Mouse (Mus musculus) yolk sac, embryonic 10.5 days (tissue): ENCODE measurements around the gene Ppat.
"Not testable (repeated sequence)": the region's sequence is repeated elsewhere in the genome, so short reads cannot be mapped to it uniquely, and the experiment has no call there.

Experiments used
- DNase-seq: peaks from one replicate; pipeline ENCODE4 v3.0.0-alpha.2; 2017; ENCODE audit warnings: low spot score

The Ppat gene

DNA sequence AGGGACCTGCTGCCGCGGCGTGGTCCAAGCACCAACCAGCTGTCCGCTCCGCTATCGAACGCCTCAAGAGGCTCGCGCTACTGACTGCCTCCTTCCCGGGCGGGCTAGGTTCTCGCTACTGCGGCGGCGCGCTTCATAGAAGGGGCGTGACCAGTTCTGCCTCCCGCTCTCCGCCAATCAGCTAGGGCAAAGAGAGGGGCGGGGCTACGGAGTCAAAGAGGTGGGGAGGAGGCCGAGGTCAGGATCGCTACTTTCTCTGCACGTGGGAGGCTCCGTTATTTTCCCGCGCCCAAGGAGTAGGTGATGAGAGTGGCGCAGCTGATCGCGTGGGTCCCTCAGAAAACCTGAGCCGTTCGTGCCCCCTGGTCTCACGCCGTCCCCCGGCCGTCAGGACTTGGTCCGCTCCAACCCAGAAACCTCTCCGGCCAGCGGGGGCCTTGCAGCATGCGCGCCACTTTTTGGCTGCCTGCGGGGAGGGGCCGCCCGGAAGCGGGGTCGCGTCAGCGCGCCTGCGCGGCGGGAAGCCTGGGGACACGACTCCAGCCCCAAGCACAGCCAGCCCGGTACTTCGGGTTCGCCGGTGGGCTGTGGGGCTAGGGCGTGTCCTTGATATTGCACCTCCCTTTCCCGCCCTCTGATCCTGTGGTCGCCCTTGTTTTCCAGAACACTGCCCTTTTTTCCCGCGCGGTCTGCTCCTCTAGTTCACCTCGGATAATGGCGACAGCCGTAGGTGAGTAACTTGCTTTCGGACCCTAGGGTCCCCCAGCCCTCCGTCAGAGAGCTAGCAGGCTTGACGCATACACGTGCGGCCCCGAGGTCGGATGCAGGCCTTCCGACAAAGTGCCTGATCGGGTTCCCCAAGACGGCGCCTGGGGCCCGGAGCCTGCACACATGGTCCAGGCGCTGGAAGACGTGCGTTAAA lies at the start of gene Ppat, which contains the start of gene Paics:
TSS of gene Ppat (minus strand) at position 473 of the 922 bp plus-strand sequence.
TSS of gene Paics (plus strand) at position 202 of the 922 bp plus-strand sequence.
- DNase-seq = peak; percentile 100

GRCm38 (mm10) chr5:76998416-76998815 lies 47.0 kb upstream of the Ppat start:
- DNase-seq = no peak

DNA sequence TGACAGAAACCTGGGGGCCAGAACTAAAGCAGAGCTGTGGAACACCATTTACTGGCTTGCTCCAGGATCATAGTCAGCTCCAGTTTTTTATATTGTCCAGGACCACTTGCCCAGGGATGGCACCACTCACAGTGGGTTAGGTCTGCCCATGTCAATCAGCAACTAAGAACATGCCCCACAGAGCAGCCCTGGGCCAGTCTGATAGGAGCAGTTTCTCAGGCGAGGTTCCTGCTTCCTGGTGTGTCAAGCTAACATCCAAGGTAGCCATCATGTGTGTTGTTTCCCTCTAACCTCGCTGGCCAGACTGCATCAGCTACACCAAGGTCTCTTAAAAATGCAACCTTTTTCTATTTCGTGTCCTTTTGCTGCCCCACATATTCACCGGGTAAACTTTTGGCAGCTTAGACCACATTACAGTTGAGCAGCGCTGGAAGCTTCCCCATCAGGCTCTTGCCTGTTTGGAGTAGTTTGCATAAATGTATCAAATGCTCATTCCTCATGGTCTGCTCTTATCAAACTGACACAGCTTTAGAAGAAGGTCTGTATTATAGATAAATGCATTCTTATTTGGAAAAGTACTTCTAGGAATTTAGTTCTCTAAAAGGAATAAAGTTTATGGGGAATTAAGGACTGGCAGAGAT lies 41.9 kb upstream of the Ppat start:
- no peak for DNase-seq

DNA sequence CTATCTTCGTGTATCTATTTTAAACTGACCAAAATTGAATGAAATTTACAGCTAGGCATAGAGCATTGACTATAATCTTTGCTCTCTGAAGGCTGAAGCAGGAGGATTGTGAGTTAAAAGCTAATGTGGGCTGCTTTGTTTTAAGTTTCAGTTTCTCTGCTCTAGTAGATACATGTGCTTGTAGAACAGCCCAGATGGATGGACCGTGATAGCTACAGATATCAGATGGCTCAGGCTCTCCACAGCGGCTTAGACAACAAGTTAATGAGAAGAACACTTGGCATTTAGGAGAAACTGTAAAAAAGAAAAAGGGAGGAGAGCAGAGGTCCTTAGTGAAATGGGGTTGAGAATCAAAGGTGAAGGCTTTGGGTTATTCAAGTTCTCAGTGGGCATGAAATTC lies 39.4 kb upstream of the Ppat start:
- no peak for DNase-seq

DNA sequence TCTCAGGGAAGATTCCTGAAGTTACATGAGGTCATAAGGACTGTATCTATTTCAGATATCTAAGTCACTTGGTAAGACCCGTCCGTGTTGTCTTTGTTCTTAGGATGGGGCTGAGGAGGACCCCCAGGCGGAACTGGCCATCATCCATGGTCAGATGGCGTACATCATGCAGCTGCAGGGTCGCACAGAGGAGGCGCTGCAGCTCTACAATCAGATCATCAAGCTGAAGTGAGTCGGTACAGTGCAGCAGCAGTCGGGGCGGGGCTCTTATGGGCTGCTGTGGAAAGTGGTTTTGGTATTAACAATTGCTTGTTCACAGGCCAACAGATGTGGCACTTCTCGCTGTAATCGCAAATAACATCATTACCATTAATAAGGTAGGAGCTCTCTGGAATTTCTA lies 32.6 kb upstream of the Ppat start:
- no peak for DNase-seq

DNA sequence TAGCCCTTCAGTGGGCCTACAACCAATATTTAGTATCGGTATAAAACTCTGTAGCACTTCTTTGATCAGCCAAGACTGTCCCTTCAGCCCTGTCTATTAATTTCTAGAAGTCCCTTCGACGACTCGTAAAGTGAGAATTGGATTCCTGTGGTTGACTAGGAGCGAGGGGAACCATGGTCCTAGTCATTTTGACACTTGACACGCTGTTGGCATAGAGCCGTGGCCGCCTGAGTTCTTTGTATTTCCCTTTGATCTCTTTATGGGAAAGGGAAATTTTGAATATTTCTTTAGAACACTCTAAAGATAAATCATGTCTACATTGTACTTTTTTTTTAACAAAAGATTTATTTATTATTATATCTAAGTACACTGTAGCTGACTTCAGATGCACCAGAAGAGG lies 24.4 kb upstream of the Ppat start:
- DNase-seq = no peak

DNA sequence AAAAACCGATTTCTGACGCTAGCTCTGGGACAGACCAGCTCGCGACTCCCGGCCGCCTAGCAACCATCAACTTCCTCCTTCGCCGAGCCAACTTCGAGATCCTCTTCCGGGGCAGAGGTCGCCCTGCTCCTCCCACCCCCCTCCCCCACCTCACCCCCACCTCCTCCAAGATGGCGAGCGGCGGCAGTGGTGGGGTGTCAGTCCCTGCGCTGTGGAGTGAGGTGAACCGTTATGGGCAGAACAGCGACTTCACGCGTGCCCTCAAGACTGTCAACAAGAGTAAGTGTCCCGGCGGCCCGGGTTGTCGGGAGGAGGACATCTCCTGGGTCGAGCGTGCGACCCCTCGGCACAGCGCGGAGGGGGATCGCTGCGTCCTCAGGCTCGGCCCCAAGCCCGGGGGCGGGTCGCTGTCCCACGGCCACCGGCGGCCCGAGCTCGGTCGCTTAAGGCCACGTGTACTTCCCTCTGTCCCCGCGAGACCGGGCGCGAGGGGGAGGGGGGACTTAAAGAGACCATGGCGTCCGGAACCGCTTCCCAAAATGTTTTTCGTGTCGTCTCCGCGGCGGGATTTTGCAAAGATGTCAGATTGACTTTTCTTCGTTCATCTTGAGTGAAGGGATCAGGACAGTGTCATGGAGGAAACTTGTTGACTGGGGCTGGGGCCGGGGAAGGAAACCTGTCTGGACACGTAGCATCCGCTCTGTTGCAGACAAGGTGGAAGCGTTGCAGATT lies 23.3 kb upstream of the Ppat start, which contains the start of gene Srp72:
TSS of gene Srp72 (plus strand) at position 130 of the 732 bp plus-strand sequence.
- DNase-seq = peak; percentile 94

- no peak for DNase-seq
Measured at GRCm38 (mm10) chr5:76974207-76974553, 22.8 kb upstream of the Ppat start.

DNA sequence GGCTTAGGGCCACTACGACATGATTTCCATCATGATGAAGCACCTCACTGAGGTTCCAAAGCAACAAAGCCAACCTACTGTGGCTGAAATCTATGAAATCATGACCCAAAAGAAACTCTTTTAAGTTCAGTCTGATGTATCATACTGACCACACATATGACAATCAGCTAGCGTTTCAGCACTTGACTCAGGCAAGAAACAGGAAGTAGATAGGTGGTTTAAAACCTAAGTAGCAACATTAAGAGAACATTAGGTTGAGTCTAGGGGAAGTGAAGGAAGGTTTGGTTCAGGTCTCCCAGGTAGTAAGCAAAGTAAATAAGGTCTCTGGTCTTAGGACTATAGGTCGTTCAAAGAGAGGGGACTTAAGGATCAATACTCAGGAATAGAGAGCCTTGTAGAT lies 22.1 kb upstream of the Ppat start:
- DNase-seq = no peak

DNA sequence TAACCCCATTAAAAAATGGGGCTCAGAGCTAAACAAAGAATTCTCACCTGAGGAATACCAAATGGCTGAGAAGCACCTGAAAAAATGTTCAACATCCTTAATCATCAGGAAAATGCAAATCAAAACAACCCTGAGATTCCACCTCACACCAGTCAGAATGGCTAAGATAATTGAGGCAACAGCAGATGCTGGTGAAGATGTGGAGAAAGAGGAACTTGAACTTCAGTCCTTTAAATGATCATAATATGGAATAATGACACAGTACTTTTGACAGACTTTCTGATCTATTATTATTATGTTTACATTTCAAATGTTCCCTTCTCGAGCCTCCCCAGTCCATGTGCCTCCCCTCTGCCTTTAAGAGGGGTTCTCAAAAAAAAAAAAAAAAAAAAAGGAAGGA lies 19.7 kb upstream of the Ppat start:
- DNase-seq = not testable (repeated sequence)

DNA sequence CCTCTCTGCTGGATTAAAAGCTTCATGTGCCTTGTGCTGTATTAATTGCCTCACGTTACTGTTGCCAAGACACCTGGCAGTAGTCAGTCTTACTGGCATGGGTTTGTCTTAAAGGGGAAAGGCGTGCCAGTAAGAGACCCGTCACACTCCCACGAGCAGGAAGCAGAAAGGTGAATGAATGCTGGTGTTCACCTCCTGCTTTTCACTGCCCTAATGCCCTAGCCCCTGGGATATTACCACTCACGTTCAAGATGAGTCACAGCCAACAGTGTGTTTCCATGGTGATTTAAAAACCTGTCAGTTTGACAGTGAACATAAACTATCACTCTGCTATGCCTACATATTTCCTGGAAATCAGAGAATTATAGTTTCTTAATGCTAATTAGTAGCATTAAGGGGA lies 17.9 kb upstream of the Ppat start:
- no peak for DNase-seq

DNA sequence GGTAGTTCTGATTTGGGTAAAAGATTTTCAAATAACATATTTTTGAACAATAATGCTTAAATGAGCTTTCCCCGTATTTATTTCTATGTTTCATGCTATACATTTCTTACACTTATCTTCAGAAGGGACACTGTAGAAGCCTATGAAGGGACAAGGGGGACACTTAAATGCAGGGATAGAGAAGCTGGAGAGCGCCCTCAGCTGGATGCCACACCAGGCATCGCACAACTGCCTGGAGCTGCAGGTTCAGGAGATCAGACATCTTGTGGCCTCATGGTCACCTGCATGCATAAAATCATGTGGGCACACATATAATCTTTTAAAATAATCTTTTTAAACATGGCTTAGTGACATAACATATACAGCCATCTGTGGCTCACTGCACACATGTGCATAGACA lies 13.3 kb upstream of the Ppat start:
- no peak for DNase-seq

DNA sequence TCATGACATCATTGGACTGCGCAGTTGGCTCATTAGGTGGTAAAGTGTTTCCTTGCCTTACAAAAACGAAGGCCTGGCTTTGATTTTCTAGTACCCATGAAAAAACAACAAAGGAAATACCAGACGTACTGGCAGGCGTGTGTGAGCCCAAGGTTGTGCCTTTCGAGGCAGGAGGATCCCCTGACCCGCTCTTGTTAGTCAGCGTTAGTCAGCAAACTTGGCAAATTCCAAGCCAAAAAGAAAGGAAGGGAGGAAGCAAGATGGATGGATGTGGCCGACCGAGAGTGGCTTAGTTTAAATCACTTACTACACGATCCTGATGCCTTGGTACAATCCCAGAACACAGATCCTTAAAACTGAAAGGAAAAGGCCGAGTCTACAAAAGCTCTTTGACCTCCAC lies 11.2 kb upstream of the Ppat start:
- no peak for DNase-seq

DNA sequence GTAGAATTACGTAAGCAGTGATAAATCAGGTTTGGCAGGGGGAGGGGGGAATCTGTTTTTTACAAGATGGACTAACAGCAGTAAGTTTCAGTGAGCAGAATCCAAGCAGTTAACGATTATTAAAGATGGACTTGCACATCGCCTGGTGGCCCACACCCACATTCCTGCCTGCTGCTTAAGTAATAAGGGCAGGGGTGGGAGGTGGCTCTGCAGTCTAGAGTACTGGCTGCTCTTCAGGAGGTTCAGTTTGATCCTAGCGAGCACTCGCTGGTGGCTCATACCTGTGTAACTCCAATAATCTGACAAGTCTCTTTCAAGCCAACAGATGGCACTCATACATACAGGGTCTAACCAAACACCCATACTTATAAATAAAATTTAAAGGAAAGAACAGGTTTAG lies 8.2 kb upstream of the Ppat start:
- no peak for DNase-seq

DNA sequence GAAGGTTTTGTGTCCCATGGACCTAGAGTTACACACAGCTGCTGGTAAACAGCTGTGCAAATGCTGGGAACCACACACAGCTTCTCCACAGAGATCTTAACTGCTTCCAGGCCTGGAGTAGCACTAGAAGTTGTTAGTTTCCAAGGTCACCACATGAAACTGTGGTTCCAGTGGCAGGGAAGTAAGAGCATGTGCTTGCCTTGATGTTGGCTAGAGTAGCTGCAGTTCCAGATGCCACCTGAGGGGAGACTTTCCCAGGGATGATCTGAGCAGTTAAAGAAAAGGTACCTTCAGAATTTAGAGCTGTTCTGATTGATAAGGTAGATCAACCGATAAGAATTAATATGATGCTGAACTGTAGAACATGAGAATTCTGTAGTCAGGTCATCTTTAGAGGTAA lies 6.6 kb upstream of the Ppat start:
- DNase-seq = no peak

- no peak for DNase-seq
Measured at GRCm38 (mm10) chr5:76955474-76955873, 4.1 kb upstream of the Ppat start.

DNA sequence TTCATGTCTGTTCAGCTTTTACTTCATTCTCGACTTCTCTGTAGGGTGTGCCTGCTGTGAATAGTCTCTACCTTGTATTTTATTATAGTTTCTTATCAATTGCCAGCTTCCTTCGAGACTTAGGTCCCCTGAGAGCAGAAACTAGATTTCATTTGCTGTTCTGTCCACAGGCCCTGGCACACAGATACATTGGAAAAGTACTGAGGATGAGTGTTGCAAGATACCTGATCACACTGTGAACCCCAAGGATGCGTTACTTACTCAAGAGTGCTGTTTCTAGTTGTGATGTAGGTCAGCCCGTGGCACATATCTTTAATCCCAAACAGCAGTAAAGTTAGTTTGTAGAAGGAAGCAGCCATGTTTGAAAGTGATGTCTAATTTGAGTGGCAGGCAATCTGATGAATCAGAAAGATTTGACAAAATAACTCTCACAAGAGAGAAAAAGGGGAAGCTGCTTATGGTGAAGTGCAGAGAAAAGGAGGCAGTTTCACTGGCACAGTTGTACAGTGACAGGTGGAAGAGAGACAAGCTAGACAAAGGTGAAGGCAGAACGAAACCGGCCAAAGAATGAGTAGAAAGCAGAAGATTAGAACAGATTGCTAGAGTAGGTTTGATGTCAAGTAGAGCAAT lies 3.0 kb upstream of the Ppat start:
- DNase-seq = no peak

GRCm38 (mm10) chr5:76953794-76954193 lies 2.4 kb upstream of the Ppat start:
- no peak for DNase-seq

GRCm38 (mm10) chr5:76952112-76953040 lies 998 bp upstream of the Ppat start:
- no peak for DNase-seq

DNA sequence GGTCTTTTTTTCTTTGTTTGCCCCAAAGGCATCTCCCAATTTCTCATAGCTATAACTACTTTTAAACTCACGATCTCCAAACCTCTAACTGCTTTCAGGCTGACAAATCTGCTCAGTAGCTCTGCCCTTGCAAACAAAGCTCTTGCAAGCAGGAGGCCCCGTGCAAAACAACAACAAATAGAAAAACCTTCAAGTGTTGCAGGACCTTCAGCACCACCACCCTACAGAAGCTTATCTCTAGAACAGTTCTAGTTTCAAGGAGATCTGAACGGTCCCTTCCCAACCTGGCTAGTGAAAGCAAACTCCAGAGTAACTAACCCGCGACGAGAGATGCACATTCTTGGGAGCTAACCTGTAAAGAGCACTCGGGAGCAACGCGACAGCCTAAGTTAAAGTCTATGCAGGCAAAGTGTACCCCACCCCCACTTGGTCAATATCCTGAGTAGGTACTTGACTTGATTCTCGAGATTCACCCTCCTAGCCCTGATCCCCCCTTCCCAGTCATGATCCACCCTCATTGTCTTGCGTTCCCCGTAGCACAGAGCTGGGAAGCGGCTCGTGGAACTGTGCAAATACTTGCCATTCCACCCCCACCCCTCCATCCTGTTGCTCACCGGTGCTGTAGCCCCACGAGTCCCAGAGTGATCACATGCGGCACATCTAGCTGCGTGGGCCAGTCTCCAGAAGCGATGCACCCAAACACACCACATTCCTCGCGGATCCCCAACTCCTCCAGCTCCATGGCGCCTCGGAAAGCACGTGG lies 854 bp downstream of the Ppat start:
- DNase-seq = no peak
